Mouse (Mus musculus): ENCODE measurements around the gene Nptx1.

- no peak for TF ChIP-seq POLR2A (IDR thresholded peaks at IDR 0.05; ENCODE audit: extremely low read depth, insufficient read depth, low read length)
- TF ChIP-seq CTCF (IDR thresholded peaks at IDR 0.05; ENCODE audit: low read depth, low read length) = no peak
Measured at GRCm38 (mm10) chr11:119586511-119586910, 39.0 kb upstream of the Nptx1 start.
